Comparison of ENCODE assay signal across 11 mouse cellular contexts in genomic region chr7:55995013-55995412, GRCm38 (mm10). TPM values are rescaled to one million over a fixed set of nuclear protein-coding genes. Genes with fewer than 3 reads are reported as not detected.
DNase-seq lines count a peak whose midpoint lies in the region; ATAC-seq and TF ChIP-seq lines count a peak whose summit lies in the region.
"Had no signal": no experiment of that assay in that cellular context is flagged by ENCODE, and none has a peak within 500 bp of the region (broad histone marks: within the 10 kb centered on the region; RNA-seq: fewer than 3 reads in every experiment).

No protein-coding gene starts in this region.

- peak; percentile 54 for DNase-seq in layer of hippocampus, adult 11-12 months (ENCODE audit: low spot score)
- no peak for DNase-seq in layer of hippocampus, adult 9-10 months (ENCODE audit: low spot score)
- peak; percentile 61 for DNase-seq in brain, embryonic 14.5 days (ENCODE audit: low read depth)
- peak; percentile 25 to 47 for DNase-seq in frontal cortex, postnatal 10 days (ENCODE audit: low spot score in 2 of 2)
- no peak for DNase-seq in cerebellum, adult 11-12 months
- DNase-seq in heart, adult 18-20 months: no peak
- DNase-seq in kidney, adult 11 months: no peak

- no peak overlapping the region for H3K4me3 ChIP-seq in midbrain, embryonic 12.5 days
- H3K4me3 ChIP-seq: intestine, embryonic 15.5 days; limb, embryonic 12.5 days had no signal

- H3K27me3 ChIP-seq in midbrain, embryonic 12.5 days: no peaks in the 10 kb centered on the region
- H3K27me3 ChIP-seq: intestine, embryonic 15.5 days; limb, embryonic 12.5 days had no signal

- peak; percentile 41; the same call in 1 of the 2 replicates for ATAC-seq in midbrain, embryonic 12.5 days (ENCODE audit: low FRiP score, low read depth)
- ATAC-seq: activated CD4-positive, CD25-positive, alpha-beta regulatory T cell, adult 4 months; intestine, embryonic 15.5 days had no signal

- no peak for TF ChIP-seq CTCF in brain, embryonic 14.5 days (IDR thresholded peaks at IDR 0.05; ENCODE audit: borderline replicate concordance, extremely low read depth, insufficient read depth, insufficient read length)

- no peak for TF ChIP-seq POLR2A in brain, embryonic 14.5 days (IDR thresholded peaks at IDR 0.05; ENCODE audit: borderline replicate concordance, extremely low read depth, insufficient read depth, insufficient read length, poor library complexity, severe bottlenecking)

- H3K4me2 ChIP-seq in midbrain, embryonic 12.5 days (replicated peaks): no peak overlapping the region
- H3K4me2 ChIP-seq: intestine, embryonic 15.5 days; limb, embryonic 12.5 days had no signal

- H3K36me3 ChIP-seq in midbrain, embryonic 12.5 days: no peaks in the 10 kb centered on the region; the same call in 1 of the 2 replicates
- H3K36me3 ChIP-seq: intestine, embryonic 15.5 days; limb, embryonic 12.5 days had no signal

- 35% methylated on average over 4 of the region's 4 CpGs for WGBS in midbrain, embryonic 12.5 days

- no peaks in the 10 kb centered on the region for H3K9me3 ChIP-seq in midbrain, embryonic 12.5 days
- H3K9me3 ChIP-seq: intestine, embryonic 15.5 days; limb, embryonic 12.5 days had no signal

- peaks cover 9% of the 10 kb centered on the region; the same call in 1 of the 2 replicates for H3K4me1 ChIP-seq in midbrain, embryonic 12.5 days
- H3K4me1 ChIP-seq: intestine, embryonic 15.5 days had no signal

- no peak overlapping the region for H3K27ac ChIP-seq in midbrain, embryonic 12.5 days (replicated peaks)
- H3K27ac ChIP-seq: intestine, embryonic 15.5 days; limb, embryonic 12.5 days had no signal

- H3K9ac ChIP-seq in midbrain, embryonic 12.5 days (replicated peaks): no peak overlapping the region
- H3K9ac ChIP-seq: intestine, embryonic 15.5 days; limb, embryonic 12.5 days had no signal

RNA-seq across cellular contexts. Expression of gene Nipa1, which starts 24.7 kb away (rescaled TPM):
- 18.4 and 21.6 TPM in 2 replicates for polyA plus RNA-seq in brain, embryonic 14.5 days (2012; rRNA removed)
- polyA plus RNA-seq in midbrain, embryonic 12.5 days (2016; fragmentation: Nextera tagmentation; extraction: Ambion mirVana): 15.2 TPM in 2 replicates
- total RNA-seq in heart, adult 18-20 months (2021): 1 to 10 TPM; 7.7 to 7.9 TPM

RNA-seq across cellular contexts. Expression of gene Nipa2, which starts 32.7 kb away (rescaled TPM):
- 24.2 and 28.3 TPM in 2 replicates for polyA plus RNA-seq in brain, embryonic 14.5 days (2012; rRNA removed)
- polyA plus RNA-seq in midbrain, embryonic 12.5 days (2016; fragmentation: Nextera tagmentation; extraction: Ambion mirVana): 44.1 and 50.7 TPM in 2 replicates
- 10 to 100 TPM; 38.8 to 40.0 TPM for total RNA-seq in heart, adult 18-20 months (2021)

RNA-seq across cellular contexts. Expression of gene Herc2, which starts 55.0 kb away (rescaled TPM):
- polyA plus RNA-seq in brain, embryonic 14.5 days (2012; rRNA removed): 30.3 and 39.8 TPM in 2 replicates
- 37.6 and 39.6 TPM in 2 replicates for polyA plus RNA-seq in midbrain, embryonic 12.5 days (2016; fragmentation: Nextera tagmentation; extraction: Ambion mirVana)
- total RNA-seq in heart, adult 18-20 months (2021): 10 to 100 TPM; 37.6 to 38.2 TPM

Comparison
In these comparisons a context has a peak if more than half of its experiments do, and no peak if none do; other contexts are left out.
1. DNase-seq: peak in layer of hippocampus, adult 11-12 months (single experiment), brain, embryonic 14.5 days (single experiment) and frontal cortex, postnatal 10 days (2 of 2); none in layer of hippocampus, adult 9-10 months (single experiment), cerebellum, adult 11-12 months (single experiment), heart, adult 18-20 months (0 of 2) and kidney, adult 11 months (single experiment).